Mouse (Mus musculus): Measurements from ENCODE around the gene Pank3.
"Not testable (repeated sequence)": the region's sequence is repeated elsewhere in the genome, so short reads cannot be mapped to it uniquely, and the experiment has no call there.

The Pank3 gene

DNA sequence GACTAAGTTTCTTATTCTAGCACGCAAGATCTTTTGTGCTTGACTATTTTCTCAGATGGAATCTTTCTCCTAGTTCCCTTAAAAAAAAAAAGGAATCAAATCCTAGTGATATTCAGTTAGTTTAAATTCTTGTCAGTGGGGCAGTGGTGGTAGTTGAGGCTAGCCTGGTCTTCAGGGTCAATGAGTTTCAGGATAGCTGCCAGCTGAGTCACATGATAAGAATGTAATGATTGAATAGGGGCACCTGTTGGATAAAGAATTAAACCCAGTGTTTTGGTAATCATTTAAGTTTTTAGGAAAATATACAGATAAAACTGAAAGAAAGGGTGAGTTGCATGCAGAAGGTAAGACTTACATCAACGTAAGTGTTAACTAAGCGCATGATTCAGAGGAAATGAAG lies 6.3 kb downstream of the Pank3 start:
- in situ Hi-C loops (cut with MboI, MseI): loop anchor here (5.0 to 10.0 kb wide), 2 partner anchors 958 to 1061 kb away; no protein-coding TSS in a partner anchor

GRCm38 (mm10) chr11:35776452-35776851 lies 7.2 kb downstream of the Pank3 start:
- in situ Hi-C loops (cut with MboI, MseI): loop anchor here (5.0 to 10.0 kb wide), 2 partner anchors 959 to 1062 kb away; no protein-coding TSS in a partner anchor

- in situ Hi-C loops (cut with MboI, MseI): no loop called here
Measured at GRCm38 (mm10) chr11:35780336-35780735, 11.1 kb downstream of the Pank3 start.

GRCm38 (mm10) chr11:35782444-35782843 lies 13.2 kb downstream of the Pank3 start:
- in situ Hi-C loops (cut with MboI, MseI): no loop called here

GRCm38 (mm10) chr11:35783038-35783437 lies 13.8 kb downstream of the Pank3 start:
- in situ Hi-C loops (cut with MboI, MseI): no loop called here

GRCm38 (mm10) chr11:35784002-35784401 lies 14.7 kb downstream of the Pank3 start:
- in situ Hi-C loops (cut with MboI, MseI): no loop called here

DNA sequence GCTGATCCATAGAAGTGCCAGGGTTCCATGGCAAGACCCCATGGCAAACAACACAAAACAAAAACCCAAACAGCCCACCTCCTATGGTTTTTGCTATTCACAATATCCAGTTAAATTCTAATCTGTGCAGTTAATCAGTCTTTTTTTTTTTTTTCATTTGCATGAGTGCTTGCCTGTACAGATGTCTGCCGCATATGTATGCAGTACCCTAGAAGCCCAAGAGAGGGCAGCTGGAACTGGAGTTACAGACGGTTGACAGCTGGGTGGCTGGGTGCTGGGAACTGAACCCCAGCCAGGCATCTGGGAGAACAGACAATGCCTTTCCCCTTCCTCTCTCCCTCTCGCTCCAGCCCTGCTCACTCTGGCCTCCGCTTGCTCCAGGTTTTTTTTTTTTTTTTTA lies 15.3 kb downstream of the Pank3 start:
- in situ Hi-C loops (cut with MboI, MseI): no loop called here

- in situ Hi-C loops (cut with MboI, MseI): no loop called here
Measured at GRCm38 (mm10) chr11:35788443-35788842, 19.2 kb downstream of the Pank3 start.

DNA sequence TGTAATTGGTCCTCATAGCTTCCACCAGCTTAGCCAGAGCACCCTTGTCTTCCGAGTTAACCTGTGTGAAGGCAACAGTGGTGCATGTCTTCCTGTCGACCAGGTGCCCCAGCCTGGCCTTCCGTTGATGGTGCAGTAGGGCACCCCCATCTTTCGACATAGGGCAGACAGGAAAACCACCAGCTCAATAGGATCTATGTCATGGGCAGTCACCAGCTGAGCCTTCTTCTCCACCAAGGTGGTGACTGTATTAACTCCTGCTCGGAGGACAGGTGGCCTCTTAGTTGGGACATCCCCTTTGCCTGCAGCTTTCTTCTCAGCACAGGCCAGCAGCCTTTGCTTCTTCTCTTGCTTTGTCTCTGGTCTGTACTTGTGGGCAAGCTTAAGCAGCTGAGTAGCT lies 23.5 kb downstream of the Pank3 start:
- in situ Hi-C loops (cut with MboI, MseI): not testable (repeated sequence)

DNA sequence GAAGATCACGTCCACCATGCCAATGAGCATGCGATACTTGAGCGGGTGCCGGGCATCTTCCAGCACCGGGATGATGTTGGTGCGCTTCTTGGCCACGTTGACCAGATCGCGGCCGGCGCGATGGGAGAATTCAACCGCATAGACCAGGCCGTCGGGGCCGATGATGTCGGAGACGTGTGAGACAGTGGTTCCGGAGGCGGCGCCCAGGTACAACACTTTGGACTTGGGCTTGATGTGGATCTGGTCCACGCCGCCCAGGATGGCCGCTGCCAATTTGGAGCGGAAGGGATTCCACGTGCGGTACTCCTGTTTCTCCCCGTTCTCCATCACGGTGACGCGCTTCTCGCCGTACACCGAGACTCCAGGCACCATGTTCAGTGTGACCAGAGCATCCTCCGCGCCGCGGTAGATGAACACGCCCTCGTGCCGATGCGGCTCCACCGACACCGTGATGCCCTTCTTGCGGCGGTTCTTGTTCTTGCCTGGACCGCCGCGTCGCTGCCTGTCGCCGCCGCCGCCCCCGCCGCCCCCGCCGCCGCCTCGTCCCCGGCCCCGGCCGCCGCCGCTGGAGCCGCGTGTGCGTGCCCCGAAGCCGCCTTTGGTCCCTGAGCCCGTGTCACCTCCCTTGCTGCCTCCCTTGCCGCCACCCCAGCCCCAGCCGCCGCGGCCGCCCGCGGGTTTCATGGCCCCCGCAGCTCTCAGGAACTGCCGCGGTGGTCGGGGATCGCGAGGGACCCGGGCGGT lies 28.6 kb downstream of the Pank3 start:
- in situ Hi-C loops (cut with MboI, MseI): no loop called here

GRCm38 (mm10) chr11:35798495-35798820 lies 29.2 kb downstream of the Pank3 start:
- in situ Hi-C loops (cut with MboI, MseI): no loop called here

DNA sequence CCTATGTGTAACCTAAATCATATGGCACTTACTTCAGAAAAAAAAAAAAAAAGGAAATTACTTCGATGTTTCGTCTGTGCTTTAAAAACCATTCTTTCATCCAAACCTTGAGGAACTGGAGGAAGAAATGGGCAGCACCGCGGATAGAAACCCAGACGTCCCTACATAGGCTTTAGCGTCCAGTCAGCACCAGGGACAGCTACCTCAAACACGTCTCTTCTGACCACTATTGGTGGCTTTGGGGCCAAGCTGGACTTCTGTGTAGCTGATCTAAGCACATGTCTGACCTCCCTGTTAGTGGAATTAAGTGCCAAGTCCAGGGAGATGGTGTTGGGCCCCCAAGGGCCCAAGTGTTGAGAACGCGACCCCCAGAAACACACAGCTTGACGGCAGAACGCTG lies 29.6 kb downstream of the Pank3 start, which contains the start of gene Fbll1:
Gene Fbll1 (minus strand): TSS at position 11 of the 400 bp plus-strand sequence.
- in situ Hi-C loops (cut with MboI, MseI): no loop called here

- in situ Hi-C loops (cut with MboI, MseI): no loop called here
Measured at GRCm38 (mm10) chr11:35801332-35801731, 32.0 kb downstream of the Pank3 start.

DNA sequence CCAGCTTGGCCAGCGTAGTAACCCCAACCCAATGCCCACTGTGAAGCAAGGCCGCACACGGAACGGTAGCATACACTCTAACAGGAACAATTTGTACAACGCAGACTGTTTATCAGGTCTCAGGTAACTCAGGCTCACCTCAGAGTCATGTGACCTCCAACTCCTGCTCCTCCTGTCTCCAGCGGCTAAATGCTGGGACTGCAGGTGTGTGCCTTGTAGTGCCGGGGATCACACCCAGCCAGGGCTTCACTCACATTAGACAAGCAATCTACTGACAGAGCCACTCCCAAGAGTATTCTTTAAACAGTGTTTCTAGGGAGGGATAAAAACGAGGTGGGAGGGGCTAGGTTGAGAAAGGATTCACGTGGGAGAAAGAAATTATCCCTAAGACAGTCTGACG lies 42.2 kb downstream of the Pank3 start:
- in situ Hi-C loops (cut with MboI, MseI): no loop called here

- in situ Hi-C loops (cut with MboI, MseI): no loop called here
Measured at GRCm38 (mm10) chr11:35816316-35816715, 47.0 kb downstream of the Pank3 start.

DNA sequence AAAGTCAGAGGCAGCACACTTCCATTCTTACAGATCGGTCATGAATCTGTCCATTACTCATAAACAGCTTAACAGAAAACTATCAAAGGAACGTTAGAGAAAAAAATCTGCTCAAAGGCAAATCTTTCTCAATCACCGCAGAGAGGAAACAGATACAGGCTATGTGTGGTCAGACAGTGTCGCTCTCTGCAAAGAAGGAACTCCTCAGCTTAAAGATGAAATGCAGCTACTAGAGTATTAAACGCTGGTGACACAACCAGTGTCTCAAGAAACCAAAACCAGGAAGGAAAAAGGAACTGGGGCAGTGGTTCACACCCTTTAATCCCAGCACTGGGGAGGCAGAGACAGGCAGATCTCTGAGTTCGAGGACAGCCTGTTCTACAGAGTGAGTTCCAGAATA lies 58.4 kb downstream of the Pank3 start:
- in situ Hi-C loops (cut with MboI, MseI): loop anchor here (5.0 to 10.0 kb wide), 2 partner anchors 1000 to 1113 kb away; no protein-coding TSS in a partner anchor

DNA sequence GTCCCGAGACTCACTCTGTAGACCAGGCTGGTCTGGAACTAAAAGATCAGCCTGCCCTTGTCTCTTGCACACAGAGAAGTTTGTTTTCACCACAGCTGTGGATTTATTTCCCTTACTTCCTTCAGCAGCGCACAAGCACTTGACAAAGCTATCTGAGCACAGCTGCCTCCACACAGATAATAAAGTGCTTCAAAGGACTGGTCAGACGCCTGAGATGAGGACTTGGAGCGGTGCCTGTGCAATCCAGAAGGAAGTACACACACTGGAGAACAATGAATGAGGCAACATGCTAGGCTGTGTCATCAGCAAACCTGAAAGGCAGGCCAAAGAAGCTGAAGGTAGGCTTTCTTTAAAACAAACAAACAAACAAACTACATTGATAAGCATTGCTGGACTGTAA lies 62.9 kb downstream of the Pank3 start:
- in situ Hi-C loops (cut with MboI, MseI): loop anchor here (5.0 kb wide), 1 partner anchor 65 kb away; the partner anchor contains the start of gene Pank3

GRCm38 (mm10) chr11:35833270-35833669 lies 64.0 kb downstream of the Pank3 start:
- in situ Hi-C loops (cut with MboI, MseI): loop anchor here (5.0 kb wide), 1 partner anchor 66 kb away; the partner anchor contains the start of gene Pank3

GRCm38 (mm10) chr11:35834022-35834760 lies 64.9 kb downstream of the Pank3 start, which contains the start of gene Rars:
Gene Rars, minus strand, starts transcription at chr11:35834506.
- in situ Hi-C loops (cut with MboI, MseI): loop anchor here (5.0 kb wide), 1 partner anchor 67 kb away; the partner anchor contains the start of gene Pank3

DNA sequence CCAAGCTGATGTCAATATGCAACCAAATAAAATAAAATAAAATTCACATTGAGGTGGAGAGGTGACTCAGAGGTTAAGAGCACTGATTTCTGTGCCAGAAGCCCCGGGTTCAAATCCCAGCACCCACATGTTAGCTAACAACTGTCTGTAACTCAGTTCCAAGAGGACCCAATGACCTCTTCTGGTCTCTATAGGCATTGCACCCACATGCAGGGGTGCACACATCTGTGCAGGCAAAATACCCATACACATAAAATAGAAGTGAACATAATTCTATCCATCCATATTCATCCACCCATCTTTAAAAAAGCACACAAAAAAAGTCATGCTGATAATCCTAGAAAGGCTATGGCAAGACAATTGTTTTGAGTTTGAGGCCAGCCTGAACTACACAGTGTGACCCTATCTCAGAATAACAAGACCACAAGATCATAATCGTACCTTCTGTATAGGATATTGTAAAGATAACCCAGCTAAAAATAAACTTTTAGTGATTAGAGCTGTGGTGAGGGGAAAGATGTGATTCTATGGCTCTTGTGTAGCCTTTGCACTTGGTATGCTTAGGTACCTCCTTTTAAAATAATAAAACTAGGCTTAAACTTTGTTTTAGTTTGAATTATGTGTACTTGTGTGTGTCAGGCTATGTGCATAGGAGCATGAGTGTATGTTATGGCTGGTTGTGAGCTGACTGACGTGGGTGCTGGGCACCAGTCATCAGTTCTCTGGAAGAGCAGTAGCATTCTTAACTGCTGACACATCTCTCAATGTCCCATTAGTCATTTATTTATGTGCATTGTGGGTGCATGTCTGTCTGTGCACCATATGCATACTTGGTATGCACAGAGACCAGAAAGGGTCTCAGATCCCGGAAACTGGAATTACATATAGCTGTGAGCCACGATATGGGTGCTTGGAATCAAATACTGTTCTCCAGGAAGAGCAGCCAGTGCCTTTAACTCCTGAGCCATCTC lies 68.2 kb downstream of the Pank3 start:
- in situ Hi-C loops (cut with MboI, MseI): no loop called here
